Mouse (Mus musculus) brain, embryonic 14.5 days (tissue): ENCODE measurements around the gene Zbtb18. TPM values are rescaled to one million over a fixed set of nuclear protein-coding genes. Genes with fewer than 3 reads are reported as not detected.

Experiments
- DNase-seq: peaks from one replicate; pipeline ENCODE4 v3.0.0-alpha.2; 2011; ENCODE audit warnings: low read depth
- CTCF ChIP-seq: fragments of 200-500 bp; IDR thresholded peaks from 2 replicates; pipeline ENCODE4 v1.5.1; 2012; ENCODE audit warnings: inconsistent platforms, mild to moderate bottlenecking, moderate library complexity, borderline replicate concordance; ENCODE audit not compliant: insufficient read depth, insufficient read length; ENCODE audit errors: extremely low read depth
- POLR2A ChIP-seq: fragments of 200-500 bp; IDR thresholded peaks from 2 replicates; pipeline ENCODE4 v1.6.1; 2012; ENCODE audit warnings: mild to moderate bottlenecking, inconsistent platforms, borderline replicate concordance; ENCODE audit not compliant: poor library complexity, insufficient read depth, insufficient read length, severe bottlenecking; ENCODE audit errors: extremely low read depth
- polyA plus RNA-seq: library from polyadenylated mRNA; depleted of rRNA; stranded (reverse); fragments of >200 nt; gene quantifications from 2 replicates; pipeline ENCODE4 v1.2.3, GENCODE M21; 2012

Zbtb18 gene
- polyA plus RNA-seq, 1 experiment: 56.4 TPM

DNA sequence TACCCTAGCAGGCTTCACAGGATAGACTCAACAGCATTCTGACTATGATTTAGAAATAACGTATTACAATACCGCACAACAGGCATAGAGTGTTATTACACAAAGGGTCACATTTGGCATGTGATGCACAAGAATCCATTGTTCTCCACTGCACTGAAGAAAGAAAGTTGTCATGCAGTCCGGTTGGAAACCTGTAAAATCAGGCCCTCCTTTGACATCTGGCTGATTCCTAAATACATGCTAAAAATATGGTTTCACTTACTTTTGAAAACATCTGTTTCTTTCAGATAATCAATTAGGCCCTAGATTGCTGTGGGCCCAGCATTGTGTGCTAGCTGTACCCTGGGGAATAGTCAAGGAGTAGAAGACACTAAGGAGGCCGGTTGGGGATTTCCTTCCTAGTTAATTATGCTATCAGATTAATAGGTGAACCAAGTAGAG is 9.9 kb downstream of the Zbtb18 start:
- no peak for TF ChIP-seq CTCF
- no peak for TF ChIP-seq POLR2A
- DNase-seq: peak; percentile 51

DNA sequence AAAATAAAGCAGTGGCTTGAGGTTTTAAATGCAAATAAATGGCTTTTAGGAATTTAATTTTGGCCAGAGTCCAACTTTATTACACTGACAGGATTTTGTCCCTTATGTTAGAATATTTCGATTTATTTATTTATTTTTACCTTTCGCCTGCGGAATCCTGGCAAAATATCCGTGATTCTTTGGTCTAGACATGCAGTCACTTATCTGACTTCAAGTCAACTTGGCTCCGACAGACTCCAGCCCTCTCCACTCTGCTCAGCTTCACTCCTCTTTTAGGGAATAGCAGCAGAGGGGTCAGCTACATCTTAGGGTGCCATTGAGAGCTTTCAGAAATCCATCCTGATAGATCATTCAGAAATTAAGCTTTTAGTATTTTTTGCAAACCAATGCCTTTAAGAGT is 10.8 kb downstream of the Zbtb18 start:
- TF ChIP-seq CTCF (no peak), POLR2A (no peak)
- peak; percentile 41 for DNase-seq

GRCm38 (mm10) chr1:177453806-177454205 is 11.7 kb downstream of the Zbtb18 start:
- TF ChIP-seq POLR2A (no peak), CTCF (no peak)
- no peak for DNase-seq

GRCm38 (mm10) chr1:177454492-177454891 is 12.3 kb downstream of the Zbtb18 start:
- TF ChIP-seq CTCF (no peak), POLR2A (no peak)
- DNase-seq: no peak

- TF ChIP-seq CTCF (no peak), POLR2A (no peak)
- no peak for DNase-seq
These were observed 13.3 kb downstream of the Zbtb18 start for GRCm38 (mm10) chr1:177455466-177455865.

- TF ChIP-seq CTCF: no peak
- no peak for TF ChIP-seq POLR2A
- no peak for DNase-seq
These were observed 14.1 kb downstream of the Zbtb18 start for GRCm38 (mm10) chr1:177456208-177456607.

DNA sequence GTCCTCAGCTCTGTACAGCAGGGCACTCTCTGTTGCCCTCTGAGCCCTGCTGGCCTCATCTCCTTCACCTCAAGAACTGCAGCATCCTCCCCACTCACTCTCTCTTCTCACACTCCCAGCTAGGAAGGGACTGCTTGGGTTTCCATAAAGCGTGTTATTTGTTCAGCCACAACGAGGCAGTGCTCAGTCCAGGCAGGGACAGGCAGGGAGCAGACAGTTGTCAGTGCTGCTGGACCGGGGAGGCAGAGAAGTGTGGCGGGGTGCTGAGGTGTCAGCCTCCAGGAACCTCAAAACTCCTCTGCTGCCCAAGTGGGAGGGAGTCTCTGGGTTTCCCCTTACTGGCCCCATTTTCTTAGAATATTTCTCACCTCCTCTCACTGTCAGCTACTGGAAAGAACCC is 14.6 kb downstream of the Zbtb18 start:
- DNase-seq: no peak
- TF ChIP-seq CTCF (no peak), POLR2A (no peak)

DNA sequence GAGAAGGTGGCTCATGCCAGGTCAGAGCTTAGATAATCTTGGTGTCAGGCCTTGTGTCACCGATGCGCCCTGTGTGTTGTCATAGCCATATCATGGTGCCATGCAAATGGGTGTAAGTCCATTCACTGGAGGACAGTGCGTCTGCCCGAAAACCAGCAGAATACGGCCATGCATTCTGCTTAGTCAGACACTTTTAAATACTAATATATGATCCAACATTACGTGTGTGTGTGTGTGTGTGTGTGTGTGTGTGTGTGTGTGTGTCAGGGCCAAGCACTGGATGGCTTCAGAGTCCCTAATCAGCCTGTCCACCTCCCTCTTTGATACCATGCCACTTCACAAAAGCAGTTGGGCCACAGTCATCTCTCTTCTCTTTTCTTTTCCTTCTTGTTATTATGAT is 15.8 kb downstream of the Zbtb18 start:
- no peak for TF ChIP-seq CTCF
- no peak for TF ChIP-seq POLR2A
- peak; percentile 62 for DNase-seq

DNA sequence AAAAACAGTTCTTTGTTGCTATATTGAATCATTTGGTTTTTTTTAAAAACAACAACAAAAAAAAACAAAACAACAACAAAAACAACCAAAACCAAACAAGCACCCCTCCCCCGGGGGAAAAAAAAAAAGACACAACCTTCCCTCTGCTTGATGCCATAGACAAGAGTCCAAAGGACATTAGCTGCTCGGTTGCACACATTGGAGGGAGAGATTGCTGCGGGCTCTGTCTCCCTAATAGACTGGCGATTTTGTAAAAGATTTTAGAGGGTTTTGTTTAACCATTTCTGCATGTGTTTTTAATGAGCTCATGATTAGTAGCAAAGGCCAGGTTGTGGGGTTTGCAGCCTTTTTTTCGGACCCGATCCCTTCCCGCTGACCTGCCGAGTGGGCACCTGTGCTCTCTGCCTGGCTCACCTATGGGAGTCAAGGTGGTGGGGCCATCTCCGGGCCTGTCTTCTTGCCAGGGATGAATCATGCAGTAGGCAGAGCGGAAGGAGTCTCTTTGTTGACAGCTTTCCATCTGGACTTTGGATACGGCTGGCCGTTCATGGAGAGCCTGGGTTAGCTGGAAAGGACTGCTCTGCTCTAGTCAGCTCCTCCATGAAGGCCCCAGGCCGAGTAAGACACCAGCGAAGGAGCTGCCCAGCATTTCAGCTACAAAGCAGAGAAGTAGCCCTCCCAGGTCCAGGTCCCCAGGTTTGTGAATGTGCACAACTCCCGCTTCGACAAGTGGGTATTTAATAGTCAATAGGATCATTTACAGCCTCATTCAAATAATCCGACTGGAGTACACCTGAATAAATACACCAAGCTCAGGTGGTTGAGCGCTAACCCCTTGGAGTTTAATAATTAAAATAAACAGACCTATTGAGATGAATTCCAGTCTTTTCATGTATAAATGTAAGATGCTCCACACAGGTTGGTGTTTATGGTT is 16.6 kb downstream of the Zbtb18 start:
- TF ChIP-seq POLR2A: no peak
- DNase-seq: peak; percentile 92

- peak; percentile 93 for DNase-seq
- no peak for TF ChIP-seq POLR2A
- no peak for TF ChIP-seq CTCF
These were observed 17.4 kb downstream of the Zbtb18 start for GRCm38 (mm10) chr1:177459536-177459935.

GRCm38 (mm10) chr1:177467150-177467549 is 25.0 kb downstream of the Zbtb18 start:
- no peak for DNase-seq
- no peak for TF ChIP-seq CTCF
- TF ChIP-seq POLR2A: no peak

DNA sequence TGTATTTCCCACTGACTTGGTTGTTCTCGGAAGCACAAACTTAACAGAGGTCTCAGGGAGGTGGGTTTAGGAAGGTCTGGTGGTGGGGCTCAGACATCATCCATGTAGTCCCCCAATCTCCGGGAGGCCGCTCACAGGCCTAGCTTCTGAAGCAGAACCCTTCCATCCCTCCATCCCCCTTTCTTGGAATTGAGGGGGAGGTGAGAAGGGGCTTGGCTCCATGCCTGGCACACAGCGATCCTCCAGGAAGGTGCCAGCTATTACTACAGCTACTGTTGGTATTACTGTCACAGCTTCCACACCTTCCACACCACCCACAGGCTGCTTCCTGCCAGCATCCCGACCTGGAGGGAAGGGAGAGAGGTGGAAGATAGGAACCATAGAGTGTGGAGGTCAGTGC is 26.3 kb downstream of the Zbtb18 start:
- TF ChIP-seq CTCF (no peak), POLR2A (no peak)
- DNase-seq: peak; percentile 68
